Mouse (Mus musculus) layer of hippocampus, postnatal 25 days (tissue): Measurements from ENCODE around the gene Ncapd2. TPM values are rescaled to one million over a fixed set of nuclear protein-coding genes. Genes with fewer than 3 reads are reported as not detected.

Source experiments
- microRNA-seq, 2 experiments: library from miRNA; unstranded; fragments of <30 nt; microRNA quantifications; one replicate each; pipeline ENCODE4 v1.2.0; 2021
- total RNA-seq, 2 experiments: library from RNA; stranded (reverse); gene quantifications; 2 replicates each; pipeline ENCODE4 v1.2.3; 2021

Gene Ncapd2
- total RNA-seq, 2 experiments from 2014 or later: 24.1 to 27.6 TPM

Small RNAs within 50 kb of the gene (microRNA-seq; reads per million reads assigned to microRNA genes)
- gene Mir3098 (0 to 0.92 reads per million in 2 experiments), gene Mir8113 (0 reads per million in 2 experiments)

Other genes starting within 250 kb of the Ncapd2 start
- gene Cops7a, start 226.2 kb downstream of the Ncapd2 start, total RNA-seq: 100 to 1,000 TPM; 144 to 151 TPM
- gene Pianp, start 195.0 kb downstream of the Ncapd2 start, total RNA-seq: 100 to 1,000 TPM; 139 to 188 TPM
- 10 to 100 TPM; 42.4 to 49.6 TPM for gene Zfp384, start 182.6 kb downstream of the Ncapd2 start, total RNA-seq
- 10 to 100 TPM; 61.4 to 61.5 TPM for gene Ing4, start 151.9 kb downstream of the Ncapd2 start, total RNA-seq
- 10 to 100 TPM in 1 of 2 experiments, 1 to 10 TPM in 1; 8.2 to 12.4 TPM for gene Acrbp, start 142.0 kb downstream of the Ncapd2 start, total RNA-seq
- gene Lpar5, start 123.8 kb downstream of the Ncapd2 start, total RNA-seq: under 1 TPM; 0.35 to 0.96 TPM
- 100 to 1,000 TPM; 153 to 194 TPM for gene Chd4, start 95.7 kb downstream of the Ncapd2 start, total RNA-seq
- 10 to 100 TPM; 29.5 TPM for gene Nop2, start 59.8 kb downstream of the Ncapd2 start, total RNA-seq
- gene Iffo1, start 46.5 kb downstream of the Ncapd2 start, total RNA-seq: 10 to 100 TPM; 63.4 to 77.7 TPM
- 1,000 to 10,000 TPM; 2,323 to 2,636 TPM for gene Gapdh, start 25.2 kb downstream of the Ncapd2 start, total RNA-seq
- gene Mrpl51, start 100 bp upstream of the Ncapd2 start, total RNA-seq: 10 to 100 TPM; 64.4 to 66.0 TPM
- 10 to 100 TPM; 71.1 to 71.4 TPM for gene Vamp1, start 23.9 kb upstream of the Ncapd2 start, total RNA-seq
- 1 to 10 TPM; 2.5 to 3.3 TPM for gene Tapbpl, start 40.2 kb upstream of the Ncapd2 start, total RNA-seq
- gene Cd27, start 45.3 kb upstream of the Ncapd2 start, total RNA-seq: not detected
- gene Tuba3a, start 94.3 kb upstream of the Ncapd2 start, total RNA-seq: not detected
- 10 to 100 TPM in 1 of 2 experiments, 1 to 10 TPM in 1; 8.7 to 10.2 TPM for gene Ltbr, start 122.2 kb upstream of the Ncapd2 start, total RNA-seq
- gene Scnn1a, start 129.0 kb upstream of the Ncapd2 start, total RNA-seq: 1 to 10 TPM; 3.8 to 3.9 TPM
- 10 to 100 TPM; 11.2 to 12.5 TPM for gene Tnfrsf1a, start 157.7 kb upstream of the Ncapd2 start, total RNA-seq
- not detected for gene Plekhg6, start 189.1 kb upstream of the Ncapd2 start, total RNA-seq